Mouse (Mus musculus) limb, embryonic 11.5 days (tissue): ENCODE results near the gene Cox8c. TPM values are rescaled to one million over a fixed set of nuclear protein-coding genes. Genes with fewer than 3 reads are reported as not detected.

Experiments used
- ATAC-seq: fragments of 200-750 bp; cut with Nextera tagmentation; 2 replicates; pipeline ENCODE4 v1.8.0; 2017; ENCODE audit warnings: low read depth; ENCODE audit not compliant: insufficient number of reproducible peaks, low FRiP score, low TSS enrichment
- DNase-seq: peaks from one replicate; pipeline ENCODE4 v3.0.0-alpha.2; 2015; ENCODE audit warnings: low spot score
- H3K27ac ChIP-seq: fragments of 300-500 bp; sonication (generic); replicated peaks from 2 replicates; pipeline ENCODE4 v1.5.1; 2014; ENCODE audit warnings: low read depth, mild to moderate bottlenecking, low read length
- H3K27me3 ChIP-seq: fragments of 300-500 bp; sonication (generic); 2 replicates; pipeline ENCODE4 v1.6.1; 2014; ENCODE audit warnings: mild to moderate bottlenecking, low read length, mixed read lengths; ENCODE audit not compliant: control insufficient read depth, insufficient read depth
- H3K36me3 ChIP-seq: fragments of 300-500 bp; sonication (generic); 2 replicates; pipeline ENCODE4 v1.6.1; 2014; ENCODE audit warnings: mild to moderate bottlenecking, low read length, moderate library complexity, mixed read lengths; ENCODE audit not compliant: control insufficient read depth, insufficient read depth
- H3K4me1 ChIP-seq: fragments of 300-500 bp; sonication (generic); 2 replicates; pipeline ENCODE4 v1.6.1; 2014; ENCODE audit warnings: low read length, mixed read lengths; ENCODE audit not compliant: control insufficient read depth, insufficient read depth
- H3K4me2 ChIP-seq: fragments of 300-500 bp; sonication (generic); 2 replicates; pipeline ENCODE4 v1.6.1; 2014; ENCODE audit warnings: low read depth, mild to moderate bottlenecking, moderate library complexity; ENCODE audit not compliant: severe bottlenecking
- H3K4me3 ChIP-seq: fragments of 300-500 bp; sonication (generic); 2 replicates; pipeline ENCODE4 v1.5.1; 2014; ENCODE audit warnings: low read depth, low read length
- H3K9ac ChIP-seq: fragments of 300-500 bp; sonication (generic); 2 replicates; pipeline ENCODE4 v1.6.1; 2014; ENCODE audit warnings: mild to moderate bottlenecking, low read length
- H3K9me3 ChIP-seq: fragments of 300-500 bp; sonication (generic); 2 replicates; pipeline ENCODE4 v1.6.1; 2016; ENCODE audit warnings: low read length; ENCODE audit not compliant: control insufficient read depth
- WGBS: fragments of 180-500 bp; shearing (Covaris S2); extraction: QIAGEN DNeasy Blood & Tissue Kit; methylation state at CpG from one replicate; pipeline ENCODE4 v1.1.7; 2014; 5-methylcytosine and 5-hydroxymethylcytosine counted together
- polyA plus RNA-seq: library from polyadenylated mRNA; unstranded; fragments of >200 nt; fragmentation: Nextera tagmentation; extraction: Ambion mirVana; gene quantifications from 2 replicates; pipeline ENCODE4 v1.2.1, GENCODE M21; 2014

Cox8c gene
- polyA plus RNA-seq, 1 experiment from 2014 or later: not detected

DNA sequence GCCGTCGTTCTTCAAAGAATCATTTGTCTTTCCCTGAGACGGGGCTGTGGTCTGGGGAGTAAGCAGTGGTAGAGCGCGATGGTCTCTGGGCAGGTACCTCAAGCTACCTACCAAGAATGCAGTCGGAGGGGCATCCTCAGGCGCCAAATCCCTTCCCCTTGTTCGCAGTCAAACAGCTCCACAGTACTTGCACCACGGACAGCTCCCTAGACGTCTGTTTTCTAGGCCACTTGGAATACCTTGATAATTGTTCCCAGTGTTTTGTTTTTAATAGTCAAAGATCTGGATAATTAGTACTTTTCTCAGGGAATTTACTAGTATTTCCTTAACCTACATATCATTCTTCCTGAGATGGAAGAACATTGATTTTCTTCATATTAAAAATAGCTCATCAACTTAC, 48.7 kb downstream of the Cox8c start:
- no peak overlapping the region for H3K27ac ChIP-seq
- no peak overlapping the region for H3K9ac ChIP-seq
- H3K27me3 ChIP-seq: peaks cover 27% of the 10 kb centered on the region
- DNase-seq (peak; percentile 31), ATAC-seq (no peak)
- H3K9me3 ChIP-seq: no peaks in the 10 kb centered on the region
- H3K4me1 ChIP-seq: peaks cover 9% of the 10 kb centered on the region
- no peaks in the 10 kb centered on the region for H3K36me3 ChIP-seq
- H3K4me3 ChIP-seq: no peak overlapping the region
- WGBS: 28% methylated on average over 10 of the region's 10 CpGs
- H3K4me2 ChIP-seq: no peak overlapping the region

DNA sequence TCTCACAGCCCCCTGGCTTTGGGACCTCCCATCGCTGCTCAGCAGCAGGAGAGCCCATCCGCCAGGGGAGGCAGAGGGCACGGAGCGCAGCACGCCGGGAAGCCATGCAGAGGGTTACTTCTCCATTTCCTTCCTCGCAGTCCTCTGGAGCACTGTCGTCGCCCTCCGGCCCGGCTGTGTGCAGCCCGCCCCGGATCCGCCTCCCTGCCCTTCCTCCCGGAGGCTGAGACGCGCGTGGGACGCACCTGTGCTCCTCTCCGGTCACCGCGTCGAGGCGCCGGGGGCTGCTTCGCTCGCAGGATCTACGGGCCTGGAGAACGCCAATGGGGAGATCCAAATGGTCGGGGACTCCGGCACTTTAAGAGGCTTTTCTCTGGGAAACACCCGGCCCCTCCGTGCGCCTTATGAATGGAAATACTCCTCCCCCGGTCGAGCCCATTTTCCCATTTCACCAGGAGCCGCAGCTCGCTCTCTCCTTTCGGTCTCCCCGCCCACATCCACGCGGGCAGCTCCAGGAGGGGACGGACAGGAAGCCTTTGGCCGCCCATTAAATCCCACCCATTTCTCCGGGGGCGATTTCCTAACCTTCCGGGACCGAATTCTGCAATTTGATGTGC, 49.8 kb downstream of the Cox8c start, which contains the start of gene Unc79:
Unc79 (plus strand) TSS at position 82 of the 617 bp plus-strand sequence.
- Histone ChIP-seq H3K36me3 (no peaks in the 10 kb centered on the region), H3K9me3 (no peaks in the 10 kb centered on the region), H3K4me3 (peak within 1 kb of the TSS; percentile 24), H3K9ac (no peak within 1 kb of the TSS), H3K27ac (no peak within 1 kb of the TSS), H3K4me2 (peak within 1 kb of the TSS; percentile 57), H3K27me3 (peaks cover 27% of the 10 kb centered on the region), H3K4me1 (peaks cover 9% of the 10 kb centered on the region)
- ATAC-seq (peak; percentile 35; the same call in 1 of the 2 replicates), DNase-seq (peak; percentile 47)
- under 1% methylated on average over 48 of the region's 48 CpGs for WGBS

DNA sequence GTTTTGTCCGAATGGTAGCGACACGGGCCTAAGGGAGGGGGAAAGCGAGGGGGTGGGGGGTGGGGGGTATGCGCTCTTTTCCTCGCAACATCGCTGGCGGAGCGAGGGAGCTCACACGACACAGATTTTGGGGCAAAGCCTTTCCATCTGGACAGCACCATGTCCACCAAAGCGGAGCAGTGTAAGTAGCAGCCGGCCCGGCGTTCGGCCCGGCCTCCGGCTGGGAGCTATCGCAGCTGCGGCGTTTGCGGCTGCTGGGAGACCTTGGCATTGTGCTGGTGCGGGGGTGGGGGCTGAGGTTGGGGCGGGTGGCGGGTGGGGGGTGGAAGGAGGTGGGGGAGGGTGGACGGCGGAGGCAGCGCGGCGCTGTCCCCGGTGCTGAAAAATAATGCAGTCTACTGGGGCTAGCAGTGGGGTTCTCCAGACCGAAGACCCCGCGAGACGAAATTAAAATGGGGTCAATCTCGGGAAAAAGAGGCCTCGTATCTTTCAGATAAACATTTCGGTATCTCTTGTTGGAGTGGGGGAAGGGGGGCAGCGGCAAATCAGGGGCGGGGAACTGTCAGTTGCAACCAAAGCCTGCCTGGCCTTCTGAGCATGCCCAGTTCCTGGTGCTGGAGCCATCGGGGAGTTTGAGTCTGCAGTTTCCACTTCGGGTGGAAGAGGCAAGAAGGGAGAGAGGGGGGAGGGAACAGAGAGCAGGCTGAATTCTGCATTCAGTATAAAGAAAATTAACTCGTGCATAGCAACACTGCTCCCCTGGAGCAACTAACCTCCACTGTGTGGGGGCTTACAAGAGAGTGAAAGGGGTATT, 50.5 kb downstream of the Cox8c start:
- no peaks in the 10 kb centered on the region for H3K36me3 ChIP-seq
- H3K9ac ChIP-seq: no peak overlapping the region
- WGBS: 1% methylated on average over 41 of the region's 42 CpGs
- peaks cover 27% of the 10 kb centered on the region for H3K27me3 ChIP-seq
- ATAC-seq (peak; percentile 84), DNase-seq (peak; percentile 81)
- no peaks in the 10 kb centered on the region for H3K9me3 ChIP-seq
- H3K4me3 ChIP-seq: peak overlapping the region; percentile 24
- peaks cover 9% of the 10 kb centered on the region for H3K4me1 ChIP-seq
- peak overlapping the region; percentile 57 for H3K4me2 ChIP-seq
- H3K27ac ChIP-seq: no peak overlapping the region

Other genes starting within 250 kb of the Cox8c start
- gene Itpk1, start 194.4 kb upstream of the Cox8c start, polyA plus RNA-seq: 7.4 and 7.7 TPM in 2 replicates
- gene Moap1, start 155.7 kb upstream of the Cox8c start, polyA plus RNA-seq: 33.9 and 36.2 TPM in 2 replicates
- 9.7 and 10.7 TPM in 2 replicates for gene Tmem251, start 155.6 kb upstream of the Cox8c start, polyA plus RNA-seq
- 0.40 TPM in 1 of 2 replicates, not detected in the other for gene Gm28051, start 141.6 kb upstream of the Cox8c start, polyA plus RNA-seq
- 43.7 and 43.9 TPM in 2 replicates for gene Gon7, start 141.5 kb upstream of the Cox8c start, polyA plus RNA-seq
- gene Ubr7, start 141.3 kb upstream of the Cox8c start, polyA plus RNA-seq: 58.6 and 59.2 TPM in 2 replicates
- gene Gm20604, start 140.6 kb upstream of the Cox8c start, polyA plus RNA-seq: 35.8 and 36.8 TPM in 2 replicates
- 18.7 and 19.7 TPM in 2 replicates for gene Btbd7, start 20.8 kb upstream of the Cox8c start, polyA plus RNA-seq
- gene Unc79, start 49.5 kb downstream of the Cox8c start, polyA plus RNA-seq: 0.16 TPM in 1 of 2 replicates, not detected in the other